Comparison of ENCODE assay signal across 8 mouse cellular contexts in the genomic region with DNA sequence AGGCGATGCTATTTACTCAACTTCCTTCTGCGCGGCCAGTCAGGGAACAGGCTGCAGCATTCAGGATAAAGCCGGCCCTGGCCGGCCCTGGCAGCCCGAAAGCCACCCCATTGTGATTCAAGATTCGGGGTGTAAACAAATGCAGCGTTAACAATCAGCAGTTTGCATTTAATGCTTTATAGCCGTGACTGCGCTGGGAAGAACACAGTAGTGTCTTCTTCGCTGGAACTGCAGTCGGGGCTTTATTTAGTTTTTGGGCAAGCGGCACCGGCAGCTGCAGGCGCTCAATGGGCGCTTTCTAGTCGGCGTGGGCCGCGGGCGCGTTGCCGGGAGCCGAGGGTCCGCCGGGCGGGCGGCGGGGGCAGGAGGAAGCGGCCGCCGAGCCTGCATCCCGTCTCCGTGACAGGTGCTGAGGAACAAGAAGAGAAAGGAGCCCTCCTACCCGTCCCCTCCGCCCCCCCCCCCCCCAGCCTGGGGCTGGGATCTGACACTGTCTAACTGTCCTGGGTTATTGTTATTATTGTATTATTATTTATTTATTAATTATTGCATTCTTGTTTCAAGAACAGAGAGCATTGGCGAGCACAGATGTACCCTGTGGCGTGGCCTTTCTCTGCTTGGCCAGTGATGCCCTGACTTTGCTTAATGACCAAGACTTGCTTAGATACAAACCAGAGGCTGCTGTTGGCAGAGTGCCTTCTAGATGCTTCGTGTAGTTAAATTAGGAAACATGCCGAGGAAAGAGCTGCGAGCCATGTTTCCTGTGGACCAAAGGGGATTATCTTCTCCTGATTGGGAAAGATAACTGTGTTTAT. TPM values are rescaled to one million over a fixed set of nuclear protein-coding genes. Genes with fewer than 3 reads are reported as not detected.
A peak's percentile ranks its signal among the peaks of the same experiment; 100 is the strongest.
DNase-seq lines count a peak whose midpoint lies in the region; ATAC-seq and TF ChIP-seq lines count a peak whose summit lies in the region.

No protein-coding gene starts in this region.

- WGBS in embryonic facial prominence, embryonic 10.5 days: 4% methylated on average over 41 of the region's 41 CpGs
- WGBS in intestine, postnatal 0 days: 8% methylated on average over 41 of the region's 41 CpGs

- H3K9ac ChIP-seq in intestine, postnatal 0 days (ENCODE audit: low read depth, low read length): peak overlapping the region; percentile 57

- peak overlapping the region; percentile 85 for H3K4me2 ChIP-seq in intestine, postnatal 0 days (replicated peaks; ENCODE audit: low read depth)

- ATAC-seq in intestine, postnatal 0 days: peak; percentile 77
- no peak for ATAC-seq in activated CD4-positive, CD25-positive, alpha-beta regulatory T cell, adult 4 months

- no peaks in the 10 kb centered on the region for H3K36me3 ChIP-seq in embryonic facial prominence, embryonic 10.5 days (replicated peaks)
- no peaks in the 10 kb centered on the region for H3K36me3 ChIP-seq in intestine, postnatal 0 days (ENCODE audit: control insufficient read depth, insufficient read depth)
- no peaks in the 10 kb centered on the region for H3K36me3 ChIP-seq in megakaryocyte, embryonic 14.5 days (replicated peaks; ENCODE audit: low read length)

- peak overlapping the region; percentile 89 for H3K27ac ChIP-seq in embryonic facial prominence, embryonic 10.5 days (replicated peaks)
- peak overlapping the region; percentile 66 for H3K27ac ChIP-seq in intestine, postnatal 0 days (ENCODE audit: low read depth, low read length)

- DNase-seq in adrenal gland, postnatal 14 days: peak; percentile 75
- DNase-seq in embryonic facial prominence, embryonic 10.5 days (ENCODE audit: low spot score): peak; percentile 83
- DNase-seq in heart, adult 11 months: peak; percentile 97
- peak; percentile 78 for DNase-seq in left cerebral cortex, postnatal 14 days (ENCODE audit: low spot score in 2 of 2)
- peak; percentile 86 for DNase-seq in right cerebral cortex, postnatal 10 days (ENCODE audit: low spot score in 2 of 2)

- intact Hi-C loops in left cerebral cortex, postnatal 14 days (cut with DNase I): no loop called here

- H3K9me3 ChIP-seq in embryonic facial prominence, embryonic 10.5 days: no peaks in the 10 kb centered on the region
- no peaks in the 10 kb centered on the region for H3K9me3 ChIP-seq in intestine, postnatal 0 days (ENCODE audit: control insufficient read depth)
- peaks cover 2% of the 10 kb centered on the region; the same call in 1 of the 2 replicates for H3K9me3 ChIP-seq in megakaryocyte, embryonic 14.5 days

- H3K27me3 ChIP-seq in embryonic facial prominence, embryonic 10.5 days (replicated peaks; ENCODE audit: low read depth, poor library complexity, severe bottlenecking): peaks cover 38% of the 10 kb centered on the region
- peaks cover 11% of the 10 kb centered on the region for H3K27me3 ChIP-seq in intestine, postnatal 0 days (replicated peaks; ENCODE audit: control insufficient read depth, insufficient read depth, low read length)
- peaks cover 22% of the 10 kb centered on the region for H3K27me3 ChIP-seq in megakaryocyte, embryonic 14.5 days (replicated peaks)

- H3K4me3 ChIP-seq in embryonic facial prominence, embryonic 10.5 days: peak overlapping the region; percentile 62
- peak overlapping the region; percentile 40 for H3K4me3 ChIP-seq in intestine, postnatal 0 days (ENCODE audit: low read depth, low read length)
- peak overlapping the region; percentile 87 for H3K4me3 ChIP-seq in megakaryocyte, embryonic 14.5 days (replicated peaks)

- no peak for TF ChIP-seq CTCF in intestine, postnatal 0 days (IDR thresholded peaks at IDR 0.05; ENCODE audit: low read depth)

- peaks cover 19% of the 10 kb centered on the region for H3K4me1 ChIP-seq in embryonic facial prominence, embryonic 10.5 days
- 0 out of 2 replicates have a peak, but pooled peaks cover 3% of the 10 kb centered on the region for H3K4me1 ChIP-seq in intestine, postnatal 0 days (replicated peaks; ENCODE audit: control insufficient read depth, insufficient read depth, low read length)
- peaks cover 48% of the 10 kb centered on the region for H3K4me1 ChIP-seq in megakaryocyte, embryonic 14.5 days

RNA-seq across cellular contexts. Expression of a gene that starts 33.6 kb away (rescaled TPM):
- 109 and 110 TPM in 2 replicates for total RNA-seq in adrenal gland, postnatal 14 days (2021)
- 14.7 and 18.9 TPM in 2 replicates for polyA plus RNA-seq in embryonic facial prominence, embryonic 10.5 days (2016; fragmentation: Nextera tagmentation; extraction: Ambion mirVana)
- polyA plus RNA-seq in intestine, postnatal 0 days (2015; fragmentation: Nextera tagmentation; extraction: Ambion mirVana): 14.7 and 17.5 TPM in 2 replicates
- total RNA-seq in left cerebral cortex, postnatal 14 days (2021): 100 to 1,000 TPM; 145 to 173 TPM
- polyA plus RNA-seq in megakaryocyte, embryonic 14.5 days (2012; ENCODE audit: insufficient read depth, low replicate concordance): 3.9 and 4.2 TPM in 2 replicates
- 10 to 100 TPM; 62.7 to 97.2 TPM for polyA plus RNA-seq in activated CD4-positive, CD25-positive, alpha-beta regulatory T cell, adult 4 months (2017; shearing (Covaris generic))
